Mouse (Mus musculus) CD8-positive naive resting alpha-beta T cell, adult 57 days (primary cell): Measurements from ENCODE around the gene Smarca1. TPM values are rescaled to one million over a fixed set of nuclear protein-coding genes. Genes with fewer than 3 reads are reported as not detected.

Experiments
- total RNA-seq: library from RNA; stranded (reverse); gene quantifications from one replicate; pipeline ENCODE4 v1.2.4, GENCODE M21; 2023

The Smarca1 gene
- not detected for total RNA-seq

GRCm38 (mm10) chrX:47892431-47893024 lies at the start of gene Smarca1:
Gene Smarca1, minus strand, starts transcription at chrX:47892974.

GRCm38 (mm10) chrX:47912306-47912792 lies 19.6 kb upstream of the Smarca1 start, which contains the start of gene Ocrl:
Gene Ocrl, plus strand, starts transcription at chrX:47912387.

Other genes starting within 250 kb of the Smarca1 start
- 12.1 TPM for gene Ocrl, start 19.4 kb upstream of the Smarca1 start, total RNA-seq
- gene Apln, start 141.9 kb upstream of the Smarca1 start, total RNA-seq: 0.28 TPM
- gene Xpnpep2, start 215.8 kb upstream of the Smarca1 start, total RNA-seq: not detected